Mouse (Mus musculus) cortical plate, adult 2 months (tissue): ENCODE results near the gene Yju2. TPM values are rescaled to one million over a fixed set of nuclear protein-coding genes. Genes with fewer than 3 reads are reported as not detected.

Source experiments
- H3K27ac ChIP-seq: fragments of 200-500 bp; 2 replicates; pipeline ENCODE4 v1.5.1; 2012; ENCODE audit warnings: low read length, control low read depth, inconsistent platforms; ENCODE audit not compliant: insufficient read depth
- H3K4me1 ChIP-seq: fragments of 200-500 bp; 2 replicates; pipeline ENCODE4 v1.6.1; 2011; ENCODE audit warnings: low read length; ENCODE audit not compliant: control insufficient read depth, insufficient read depth
- H3K4me3 ChIP-seq: fragments of 200-500 bp; 2 replicates; pipeline ENCODE4 v1.5.1; 2011; ENCODE audit warnings: mild to moderate bottlenecking, low read length, control low read depth; ENCODE audit not compliant: insufficient read depth
- CTCF ChIP-seq: fragments of 200-500 bp; IDR thresholded peaks from 2 replicates; pipeline ENCODE4 v1.5.1; 2011; ENCODE audit warnings: mild to moderate bottlenecking, control low read depth, low read length; ENCODE audit not compliant: insufficient read depth; ENCODE audit errors: extremely low read depth
- POLR2A ChIP-seq: fragments of 200-500 bp; IDR thresholded peaks from 2 replicates; pipeline ENCODE4 v1.6.1; 2011; ENCODE audit warnings: mild to moderate bottlenecking, low read length, control low read depth; ENCODE audit not compliant: insufficient read depth; ENCODE audit errors: extremely low read depth
- polyA plus RNA-seq: library from polyadenylated mRNA; depleted of rRNA; stranded (reverse); fragments of >200 nt; gene quantifications from 2 replicates; pipeline ENCODE4 v1.2.3, GENCODE M21; 2012

Gene Yju2
- polyA plus RNA-seq, 1 experiment, result 9.1 TPM

DNA sequence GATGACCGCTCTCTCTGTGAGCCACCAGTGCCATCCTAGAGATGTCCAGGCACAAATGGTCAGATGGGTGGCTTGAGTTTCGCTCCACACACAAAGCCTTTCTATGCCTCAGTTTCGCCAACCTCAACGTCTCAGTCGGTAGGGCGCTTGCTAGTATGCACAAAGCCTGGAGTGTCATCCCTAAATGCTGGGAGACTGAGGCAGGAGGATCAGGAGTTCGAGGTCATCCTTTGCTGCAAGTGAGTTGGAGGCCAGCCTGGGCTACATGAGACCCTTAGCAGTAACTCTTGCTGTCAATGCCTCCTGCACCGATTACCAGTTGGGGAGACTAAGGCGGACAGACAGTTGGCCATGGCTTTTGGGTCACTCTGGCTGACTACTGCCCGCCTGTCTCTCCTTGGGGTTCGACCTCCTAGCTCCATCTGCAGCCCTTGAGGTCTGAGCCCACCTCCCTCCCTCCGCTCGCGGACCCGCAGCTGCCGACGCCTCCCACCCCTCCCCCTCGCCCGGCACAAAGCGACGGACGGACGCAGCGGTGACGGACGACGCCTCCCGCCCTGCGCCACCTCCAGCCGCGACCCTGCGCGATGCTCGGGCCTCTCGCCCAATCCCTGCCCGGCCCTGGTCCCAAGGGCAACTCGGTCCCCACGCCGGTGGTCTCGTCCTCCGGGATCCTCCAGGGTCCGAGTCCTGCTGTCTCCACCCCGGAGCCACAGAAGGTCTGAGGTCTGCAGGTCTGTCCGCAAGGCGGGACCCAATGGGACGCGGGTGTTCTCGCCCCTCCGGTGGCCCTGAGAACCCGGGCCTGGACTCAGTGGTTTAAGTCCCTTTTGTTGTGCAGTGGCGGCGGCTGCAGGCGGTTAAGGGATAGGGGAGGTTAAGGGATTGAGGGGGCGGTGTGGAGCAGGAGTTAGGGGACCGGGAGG is 11.3 kb downstream of the Yju2 start, which contains the start of gene Shd:
TSS of gene Shd (plus strand) at position 502 of the 926 bp plus-strand sequence.
- H3K27ac ChIP-seq, result no peak within 1 kb of the TSS
- no peak for TF ChIP-seq CTCF
- TF ChIP-seq POLR2A, result no peak
- H3K4me3 ChIP-seq, result peak within 1 kb of the TSS; percentile 44
- H3K4me1 ChIP-seq, result peaks cover 5% of the 10 kb centered on the region

DNA sequence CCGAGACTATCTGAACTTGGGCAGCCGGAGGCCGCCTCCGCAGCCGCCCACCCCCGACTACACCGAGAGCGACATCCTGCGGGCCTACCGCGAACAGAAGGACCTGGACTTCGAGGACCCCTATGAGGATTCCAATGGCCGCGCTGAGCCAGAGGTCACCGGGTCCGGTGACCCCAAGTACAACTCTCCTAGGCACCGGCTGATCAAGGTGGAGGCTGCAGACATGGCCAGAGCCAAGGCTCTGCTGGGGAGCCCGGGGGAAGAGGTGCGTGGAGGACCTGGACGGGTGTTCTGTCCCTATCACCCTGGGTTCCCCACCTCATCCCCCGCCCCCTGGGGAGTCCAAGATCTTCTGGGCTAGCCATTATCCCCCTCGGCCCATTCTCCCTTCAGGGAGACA is 12.6 kb downstream of the Yju2 start:
- TF ChIP-seq CTCF (no peak), POLR2A (no peak)
- Histone ChIP-seq H3K27ac (no peak overlapping the region), H3K4me1 (peaks cover 5% of the 10 kb centered on the region), H3K4me3 (peak overlapping the region; percentile 44; the same call in 1 of the 2 replicates)

DNA sequence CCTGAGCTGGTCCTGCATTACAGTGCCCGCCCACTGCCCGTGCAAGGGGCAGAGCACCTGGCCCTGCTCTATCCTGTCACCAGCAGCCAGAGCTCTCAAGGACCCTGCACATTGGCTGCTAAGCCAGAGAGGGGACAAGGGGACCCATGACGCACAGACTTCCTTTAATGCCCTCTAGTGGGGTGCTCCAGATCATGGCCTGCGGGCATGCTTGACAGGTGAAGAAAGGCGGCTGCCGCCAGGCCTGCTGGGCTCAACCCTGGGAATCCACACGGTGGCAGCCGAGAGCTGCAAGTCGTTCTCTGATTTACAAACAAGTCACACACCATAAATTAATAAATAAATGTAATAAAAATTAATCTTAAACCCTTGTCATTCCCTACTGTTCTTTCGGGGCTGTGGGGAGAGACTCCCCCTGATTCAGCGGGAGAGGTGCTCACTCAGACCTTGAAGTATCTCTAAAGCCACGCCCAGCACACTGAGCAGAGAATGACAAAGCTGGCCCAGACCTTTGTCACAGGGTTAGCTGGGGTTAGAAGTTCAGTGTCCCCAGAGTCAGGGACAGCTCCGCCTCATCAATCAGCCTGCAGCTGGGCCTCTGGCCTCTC is 17.5 kb downstream of the Yju2 start:
- Histone ChIP-seq H3K4me3 (no peak overlapping the region), H3K4me1 (no peaks in the 10 kb centered on the region), H3K27ac (no peak overlapping the region)
- TF ChIP-seq POLR2A (no peak), CTCF (peak; percentile 68)

DNA sequence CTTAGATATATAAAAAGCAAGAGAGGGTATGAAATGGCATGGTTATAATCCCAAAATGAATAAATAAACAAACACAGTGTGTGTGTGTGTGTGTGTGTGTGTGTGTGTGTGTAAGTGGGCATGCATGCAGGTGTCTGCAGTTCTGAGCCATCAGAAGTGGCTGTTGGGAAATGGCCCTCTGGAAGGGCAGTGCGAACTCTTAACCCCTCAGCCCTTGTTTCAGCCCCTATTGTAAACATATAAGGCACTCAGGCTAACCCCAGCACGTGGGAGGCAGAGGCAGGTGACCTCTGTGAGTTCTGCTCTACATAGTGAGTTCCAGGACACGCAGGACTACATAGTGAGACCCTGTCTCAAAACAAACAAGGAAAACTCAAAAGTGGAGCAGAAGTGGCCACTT is 18.4 kb downstream of the Yju2 start:
- no peak overlapping the region for H3K27ac ChIP-seq
- H3K4me1 ChIP-seq, result no peaks in the 10 kb centered on the region
- no peak overlapping the region for H3K4me3 ChIP-seq
- TF ChIP-seq CTCF, result no peak
- TF ChIP-seq POLR2A, result no peak

DNA sequence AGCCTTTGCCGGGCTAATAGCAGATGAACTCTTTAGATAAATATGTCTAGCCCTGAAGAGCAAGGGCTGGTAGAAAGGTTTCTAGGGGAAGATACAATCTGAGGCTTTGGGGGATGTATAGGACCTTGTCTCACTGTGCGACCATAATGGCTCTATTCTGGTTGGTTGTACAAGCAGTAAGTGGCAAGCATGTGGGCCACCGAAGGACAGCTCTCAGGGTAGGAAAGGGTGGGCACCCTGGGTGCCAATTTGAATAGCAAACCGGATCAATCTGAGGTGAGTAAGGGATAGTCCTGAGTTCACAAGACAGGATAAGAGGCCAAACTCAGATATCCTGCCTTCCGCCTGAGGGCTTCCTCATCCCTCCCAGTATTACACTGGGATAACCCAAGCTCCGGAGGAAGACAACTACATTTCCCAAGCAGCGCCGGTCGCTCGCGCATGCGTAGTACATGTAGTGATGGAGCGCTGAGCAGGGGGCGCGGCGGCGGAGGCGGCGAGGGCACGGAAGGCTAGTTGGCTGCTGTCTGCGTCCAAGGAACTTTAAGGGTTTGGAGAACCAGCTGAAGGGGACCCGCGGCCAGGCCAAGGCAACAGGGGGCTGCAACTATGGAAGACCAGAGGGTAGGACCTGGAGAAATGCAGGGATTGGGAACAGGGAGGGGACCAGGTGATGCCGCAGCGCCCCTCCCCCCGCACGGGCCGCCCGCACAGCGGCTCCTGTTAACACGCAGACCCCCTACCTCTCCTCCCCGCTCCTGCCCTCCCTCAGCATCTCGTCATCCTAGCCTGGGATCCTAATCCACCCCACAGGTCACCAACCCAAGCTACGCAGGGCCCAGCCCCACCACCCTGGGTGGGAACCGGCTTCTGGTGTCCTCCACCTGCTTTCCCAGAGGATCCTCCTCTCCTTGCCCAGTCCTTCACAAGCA is 27.4 kb downstream of the Yju2 start, which contains the start of gene Fsd1:
TSS of gene Fsd1 (plus strand) at position 480 of the 932 bp plus-strand sequence.
- H3K27ac ChIP-seq, result no peak within 1 kb of the TSS
- peak within 1 kb of the TSS; percentile 88 for H3K4me3 ChIP-seq
- H3K4me1 ChIP-seq, result peaks cover 5% of the 10 kb centered on the region
- TF ChIP-seq POLR2A (peak; percentile 50; the same call in 1 of the 2 replicates), CTCF (no peak)

DNA sequence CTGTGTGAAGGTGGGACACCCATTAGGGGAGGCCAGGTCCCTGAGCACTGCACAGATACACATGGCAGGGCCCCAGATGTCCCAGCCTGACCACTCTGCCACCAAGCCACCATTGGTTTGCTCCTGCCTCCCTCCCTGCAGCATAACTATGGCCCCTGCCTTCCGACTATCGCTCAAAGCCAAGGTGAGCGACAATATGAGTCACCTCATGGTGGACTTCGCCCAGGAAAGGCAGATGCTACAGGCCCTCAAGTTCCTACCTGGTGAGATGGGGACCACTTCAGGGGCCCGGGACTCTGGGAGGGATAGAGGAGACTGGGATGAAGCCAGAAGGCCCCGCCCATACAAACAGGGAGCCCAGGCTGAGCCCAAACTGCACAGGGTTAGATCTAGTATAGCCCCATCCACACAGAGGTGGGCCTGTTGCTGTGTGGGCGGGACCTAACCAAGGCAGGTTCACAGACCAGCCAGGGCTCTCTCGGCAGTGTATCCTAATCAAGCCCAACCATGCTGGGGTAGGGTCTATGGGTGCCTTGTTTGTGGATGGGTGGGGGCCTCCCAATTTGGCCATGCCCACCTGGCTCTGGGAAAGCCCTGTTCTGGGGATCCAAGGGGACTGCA is 31.5 kb downstream of the Yju2 start:
- no peak overlapping the region for H3K27ac ChIP-seq
- no peak for TF ChIP-seq POLR2A
- no peak for TF ChIP-seq CTCF
- no peak overlapping the region for H3K4me3 ChIP-seq
- H3K4me1 ChIP-seq, result peaks cover 5% of the 10 kb centered on the region

DNA sequence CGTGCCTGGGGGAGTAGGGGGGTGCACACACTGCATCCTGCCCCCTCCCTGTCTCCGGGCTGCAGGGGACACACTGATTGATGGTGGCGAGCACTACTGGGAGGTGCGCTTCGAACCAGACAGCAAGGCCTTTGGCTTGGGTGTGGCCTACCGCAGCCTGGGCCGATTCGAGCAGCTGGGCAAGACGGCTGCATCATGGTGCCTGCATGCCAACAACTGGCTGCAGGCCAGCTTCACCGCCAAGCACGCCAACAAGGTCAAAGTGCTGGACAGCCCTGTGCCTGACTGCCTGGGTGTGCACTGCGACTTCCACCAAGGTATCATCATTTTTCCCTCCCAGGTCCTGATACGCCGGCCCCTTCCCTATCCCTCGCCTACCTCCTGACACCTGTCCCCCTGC is 37.1 kb downstream of the Yju2 start:
- no peaks in the 10 kb centered on the region for H3K4me1 ChIP-seq
- H3K4me3 ChIP-seq, result no peak overlapping the region
- H3K27ac ChIP-seq, result no peak overlapping the region
- TF ChIP-seq CTCF (no peak), POLR2A (no peak)

DNA sequence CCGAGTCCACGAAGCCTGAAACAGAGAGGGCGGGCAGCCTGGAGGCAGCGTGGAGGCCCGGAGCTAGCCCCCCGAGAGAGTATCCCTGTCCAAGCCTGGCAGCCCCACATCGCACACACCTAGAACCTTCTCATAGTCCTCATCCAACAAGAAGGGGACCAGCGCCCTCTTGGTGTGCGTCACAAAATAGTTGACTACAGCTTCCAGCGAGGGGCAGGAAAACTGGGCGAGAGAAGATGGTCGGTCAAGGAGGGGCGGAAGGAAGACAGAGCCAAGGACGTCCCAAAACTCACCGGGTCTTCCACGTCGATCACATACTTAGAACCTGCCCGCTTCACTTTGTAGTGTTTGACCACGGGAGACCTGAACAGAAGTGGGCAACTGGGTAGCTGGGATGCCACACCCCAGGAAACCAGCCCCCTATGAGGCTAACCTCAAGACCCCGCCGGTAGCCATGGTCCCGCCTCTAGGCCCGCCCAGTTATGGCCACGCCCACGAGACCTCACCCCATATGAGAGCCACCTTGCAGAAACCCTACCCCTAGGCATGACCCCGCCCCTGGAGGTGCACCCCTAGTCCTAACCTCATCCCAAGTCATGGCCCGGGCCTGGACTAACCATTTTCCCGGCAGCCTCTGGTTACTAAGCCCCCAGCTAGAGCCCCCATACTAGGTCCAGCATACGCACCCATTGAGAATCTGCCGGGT is 41.0 kb downstream of the Yju2 start:
- no peak overlapping the region for H3K4me3 ChIP-seq
- TF ChIP-seq CTCF (no peak), POLR2A (no peak)
- no peak overlapping the region for H3K27ac ChIP-seq
- no peaks in the 10 kb centered on the region for H3K4me1 ChIP-seq
